Mouse (Mus musculus) midbrain, postnatal 0 days (tissue): ENCODE measurements around the gene Wars2. TPM values are rescaled to one million over a fixed set of nuclear protein-coding genes. Genes with fewer than 3 reads are reported as not detected.

Experiments
- ATAC-seq: fragments of 200-750 bp; cut with Nextera tagmentation; 2 replicates; pipeline ENCODE4 v1.8.0; 2017; ENCODE audit warnings: moderate number of reproducible peaks, mild to moderate bottlenecking, moderate TSS enrichment, moderate library complexity; ENCODE audit not compliant: low FRiP score
- DNase-seq: peaks from one replicate; pipeline ENCODE4 v3.0.0-alpha.2; 2015; ENCODE audit warnings: low spot score
- H3K27ac ChIP-seq: fragments of 300-500 bp; sonication (generic); 2 replicates; pipeline ENCODE4 v1.5.1; 2014; ENCODE audit warnings: low read depth, mild to moderate bottlenecking, low read length, mixed read lengths
- H3K27me3 ChIP-seq: fragments of 300-500 bp; sonication (generic); 2 replicates; pipeline ENCODE4 v1.6.1; 2014; ENCODE audit warnings: low read length, control low read depth, mixed read lengths; ENCODE audit not compliant: insufficient read depth
- H3K36me3 ChIP-seq: fragments of 300-500 bp; sonication (generic); 2 replicates; pipeline ENCODE4 v1.6.1; 2014; ENCODE audit warnings: low read length, control low read depth, mixed read lengths; ENCODE audit not compliant: insufficient read depth
- H3K4me1 ChIP-seq: fragments of 300-500 bp; sonication (generic); 2 replicates; pipeline ENCODE4 v1.6.1; 2014; ENCODE audit warnings: mild to moderate bottlenecking, control low read depth, antibody characterized with exemption, low read length, mixed read lengths; ENCODE audit not compliant: insufficient read depth
- H3K4me2 ChIP-seq: fragments of 300-500 bp; sonication (generic); 2 replicates; pipeline ENCODE4 v1.6.1; 2014; ENCODE audit warnings: low read depth, mild to moderate bottlenecking, low read length, mixed read lengths; ENCODE audit not compliant: poor library complexity, severe bottlenecking
- H3K4me3 ChIP-seq: fragments of 300-500 bp; sonication (generic); 2 replicates; pipeline ENCODE4 v1.5.1; 2014; ENCODE audit warnings: low read depth, mild to moderate bottlenecking, low read length, moderate library complexity
- H3K9ac ChIP-seq: fragments of 300-500 bp; sonication (generic); replicated peaks from 2 replicates; pipeline ENCODE4 v1.6.1; 2014; ENCODE audit warnings: mild to moderate bottlenecking, low read length, moderate library complexity, mixed read lengths; ENCODE audit not compliant: poor library complexity, severe bottlenecking
- H3K9me3 ChIP-seq: fragments of 300-500 bp; sonication (generic); 2 replicates; pipeline ENCODE4 v1.6.1; 2016; ENCODE audit warnings: low read length, control low read depth
- CTCF ChIP-seq: IDR thresholded peaks from 2 replicates; pipeline ENCODE4 v1.5.1; 2016; ENCODE audit warnings: antibody characterized with exemption, mild to moderate bottlenecking
- WGBS: fragments of 180-500 bp; shearing (Covaris S2); extraction: QIAGEN DNeasy Blood & Tissue Kit; methylation state at CpG from one replicate; pipeline ENCODE4 v1.1.7; 2014; 5-methylcytosine and 5-hydroxymethylcytosine counted together
- polyA plus RNA-seq: library from polyadenylated mRNA; unstranded; fragments of >200 nt; fragmentation: Nextera tagmentation; extraction: Ambion mirVana; gene quantifications from 2 replicates; pipeline ENCODE4 v1.2.1, GENCODE M21; 2015
- total RNA-seq: library from RNA; depleted of rRNA; stranded (reverse); fragments of >200 nt; gene quantifications from 2 replicates; pipeline ENCODE4 v1.2.3, GENCODE M21; 2014

Gene Wars2
- total and polyA plus RNA-seq, 2 experiments from 2014 or later: 4.9 to 6.7 TPM

DNA sequence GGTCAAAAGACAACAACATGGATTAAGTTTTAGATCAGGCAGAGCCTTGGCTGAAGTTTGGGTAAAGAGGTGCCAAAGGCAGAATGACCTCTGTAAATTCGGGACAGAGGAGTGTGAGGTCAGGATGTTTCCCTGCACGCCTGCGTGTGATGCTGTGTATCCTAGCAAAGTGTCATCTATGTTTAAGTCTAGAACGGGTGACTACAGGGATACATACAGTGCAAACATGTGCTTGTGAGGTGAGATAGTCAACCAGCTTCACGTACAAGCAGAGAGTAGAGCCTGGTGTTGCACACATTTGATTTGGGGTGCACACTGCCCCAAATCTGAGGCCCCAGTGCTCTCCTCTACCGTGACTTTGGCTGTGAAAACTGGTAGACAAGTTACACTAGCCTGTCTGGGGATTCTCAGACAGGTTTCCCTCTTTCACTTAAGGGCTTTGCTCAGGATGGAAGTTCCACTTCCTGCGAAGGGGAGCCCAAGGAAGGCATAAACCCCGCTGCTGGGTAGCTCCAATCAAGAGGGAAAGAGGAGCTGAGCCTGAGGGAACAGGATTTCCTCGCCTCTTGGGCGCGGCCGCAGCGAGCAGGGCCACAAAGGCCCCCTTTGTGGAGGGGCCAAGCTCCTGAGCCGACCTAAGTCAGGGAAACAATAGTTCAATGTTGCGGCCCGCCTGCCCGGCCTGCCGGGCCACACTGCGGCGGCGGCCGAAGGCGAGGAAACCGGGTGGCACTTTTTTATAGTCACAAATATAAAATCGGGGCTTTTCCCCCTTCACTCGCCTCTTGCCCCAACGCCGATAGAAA lies 107.3 kb downstream of the Wars2 start:
- Histone ChIP-seq H3K9me3 (no peaks in the 10 kb centered on the region), H3K9ac (no peak overlapping the region), H3K27me3 (peaks cover 96% of the 10 kb centered on the region), H3K4me2 (no peak overlapping the region), H3K4me1 (no peaks in the 10 kb centered on the region), H3K27ac (no peak overlapping the region), H3K36me3 (no peaks in the 10 kb centered on the region), H3K4me3 (no peak overlapping the region)
- DNase-seq (no peak), ATAC-seq (no peak)
- 1% methylated on average over 28 of the region's 28 CpGs for WGBS
- TF ChIP-seq CTCF: no peak

DNA sequence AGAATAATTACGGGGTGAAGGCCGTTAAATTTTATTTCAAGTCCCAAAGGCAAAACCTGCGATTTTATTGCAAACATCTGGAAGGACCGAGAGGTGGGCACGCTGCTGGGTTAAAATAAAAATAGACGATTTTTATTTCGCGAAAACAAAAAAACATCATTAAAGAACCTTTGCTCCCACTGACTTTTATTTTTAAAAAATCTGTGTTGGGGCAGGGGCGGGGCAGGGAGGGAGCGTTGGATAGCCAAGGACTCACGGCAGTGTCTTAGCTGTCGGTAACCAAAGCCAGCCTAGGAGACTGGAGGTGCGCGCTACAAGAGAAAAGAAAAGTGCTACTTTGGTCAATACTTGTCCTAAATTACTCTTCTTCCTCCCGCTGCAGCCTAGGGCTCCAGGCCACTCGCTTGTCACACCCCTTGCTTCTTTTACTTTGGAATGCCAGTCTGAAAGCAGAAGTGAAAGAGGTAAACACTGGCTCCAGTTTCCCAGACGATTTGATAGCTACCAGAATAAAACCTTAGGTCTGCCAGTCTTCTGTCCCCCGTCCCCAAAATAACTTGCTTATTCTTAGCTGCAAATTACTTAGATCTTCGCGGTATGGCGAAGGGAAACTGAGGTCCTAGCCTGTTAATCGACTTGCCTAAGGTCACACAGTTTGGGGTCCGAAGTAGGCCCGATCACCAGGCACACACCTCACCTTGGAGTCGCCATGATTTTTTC lies 108.1 kb downstream of the Wars2 start:
- Histone ChIP-seq H3K9ac (no peak overlapping the region), H3K4me2 (no peak overlapping the region), H3K27ac (no peak overlapping the region), H3K9me3 (no peaks in the 10 kb centered on the region), H3K36me3 (no peaks in the 10 kb centered on the region), H3K4me1 (no peaks in the 10 kb centered on the region), H3K4me3 (no peak overlapping the region), H3K27me3 (peaks cover 94% of the 10 kb centered on the region)
- no peak for TF ChIP-seq CTCF
- 1% methylated on average over 25 of the region's 25 CpGs for WGBS
- ATAC-seq: no peak
- no peak for DNase-seq

DNA sequence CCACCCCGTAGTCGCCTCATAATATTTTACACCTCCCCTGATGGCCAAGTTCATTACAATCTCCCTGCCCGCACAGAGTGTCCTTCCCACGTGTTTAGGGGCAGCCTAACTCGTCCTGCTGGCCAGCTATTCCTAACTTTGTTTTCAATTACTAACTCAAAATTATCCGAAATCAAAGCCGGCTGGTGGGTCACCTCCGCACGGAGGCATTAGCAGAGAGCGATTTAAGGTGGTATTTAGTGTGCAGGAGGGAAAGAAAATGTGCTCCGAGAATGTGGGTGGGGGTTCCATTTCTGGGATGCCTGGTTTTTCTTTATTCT lies 108.6 kb downstream of the Wars2 start:
- no peak overlapping the region for H3K4me3 ChIP-seq
- H3K4me1 ChIP-seq: no peaks in the 10 kb centered on the region
- 5% methylated on average over 11 of the region's 11 CpGs for WGBS
- no peak for DNase-seq
- H3K4me2 ChIP-seq: no peak overlapping the region
- H3K27me3 ChIP-seq: peaks cover 88% of the 10 kb centered on the region
- no peak overlapping the region for H3K9ac ChIP-seq
- no peak for ATAC-seq
- no peaks in the 10 kb centered on the region for H3K9me3 ChIP-seq
- H3K27ac ChIP-seq: no peak overlapping the region
- no peaks in the 10 kb centered on the region for H3K36me3 ChIP-seq
- no peak for TF ChIP-seq CTCF

- H3K36me3 ChIP-seq: no peaks in the 10 kb centered on the region
- H3K4me1 ChIP-seq: no peaks in the 10 kb centered on the region
- under 1% methylated on average over 6 of the region's 6 CpGs for WGBS
- H3K9ac ChIP-seq: no peak overlapping the region
- peaks cover 86% of the 10 kb centered on the region for H3K27me3 ChIP-seq
- H3K9me3 ChIP-seq: no peaks in the 10 kb centered on the region
- no peak overlapping the region for H3K27ac ChIP-seq
- H3K4me2 ChIP-seq: no peak overlapping the region
- no peak for ATAC-seq
- TF ChIP-seq CTCF: peak; percentile 49
- peak; percentile 34 for DNase-seq
- no peak overlapping the region for H3K4me3 ChIP-seq
Measured at GRCm38 (mm10) chr3:99249906-99250305, 109.0 kb downstream of the Wars2 start.

- Histone ChIP-seq H3K36me3 (no peaks in the 10 kb centered on the region), H3K4me1 (no peaks in the 10 kb centered on the region), H3K4me3 (no peak overlapping the region), H3K27me3 (peaks cover 86% of the 10 kb centered on the region), H3K9me3 (no peaks in the 10 kb centered on the region), H3K9ac (no peak overlapping the region), H3K4me2 (no peak overlapping the region), H3K27ac (no peak overlapping the region)
- WGBS: 14% methylated on average over 6 of the region's 6 CpGs
- DNase-seq (no peak), ATAC-seq (no peak)
- no peak for TF ChIP-seq CTCF
Measured at GRCm38 (mm10) chr3:99251271-99252165, 110.7 kb downstream of the Wars2 start.
